Mouse (Mus musculus) hindbrain, embryonic 12.5 days (tissue): ENCODE results near the gene Wdfy2. TPM values are rescaled to one million over a fixed set of nuclear protein-coding genes. Genes with fewer than 3 reads are reported as not detected.

ENCODE experiments used
- ATAC-seq: fragments of 200-750 bp; cut with Nextera tagmentation; 2 replicates; pipeline ENCODE4 v1.8.0; 2017; ENCODE audit warnings: moderate TSS enrichment; ENCODE audit not compliant: low FRiP score
- H3K27ac ChIP-seq: fragments of 300-500 bp; sonication (generic); 2 replicates; pipeline ENCODE4 v1.5.1; 2016; ENCODE audit warnings: mild to moderate bottlenecking
- H3K27me3 ChIP-seq: fragments of 300-500 bp; sonication (generic); 2 replicates; pipeline ENCODE4 v1.6.1; 2016; ENCODE audit warnings: mild to moderate bottlenecking
- H3K36me3 ChIP-seq: fragments of 300-500 bp; sonication (generic); 2 replicates; pipeline ENCODE4 v1.6.1; 2016; ENCODE audit warnings: mild to moderate bottlenecking
- H3K4me1 ChIP-seq: fragments of 300-500 bp; sonication (generic); 2 replicates; pipeline ENCODE4 v1.6.1; 2016
- H3K4me2 ChIP-seq: fragments of 300-500 bp; sonication (generic); replicated peaks from 2 replicates; pipeline ENCODE4 v1.6.1; 2016; ENCODE audit warnings: mild to moderate bottlenecking
- H3K4me3 ChIP-seq: fragments of 300-500 bp; sonication (generic); 2 replicates; pipeline ENCODE4 v1.5.1; 2016; ENCODE audit warnings: mild to moderate bottlenecking
- H3K9ac ChIP-seq: fragments of 300-500 bp; sonication (generic); 2 replicates; pipeline ENCODE4 v1.6.1; 2016; ENCODE audit warnings: mild to moderate bottlenecking, moderate library complexity
- H3K9me3 ChIP-seq: fragments of 300-500 bp; sonication (generic); replicated peaks from 2 replicates; pipeline ENCODE4 v1.6.1; 2016; ENCODE audit warnings: mild to moderate bottlenecking
- WGBS: fragments of 180-500 bp; shearing (Covaris S2); methylation state at CpG from one replicate; pipeline ENCODE4 v1.1.7; 2016; 5-methylcytosine and 5-hydroxymethylcytosine counted together
- polyA plus RNA-seq: library from polyadenylated mRNA; unstranded; fragments of >200 nt; fragmentation: Nextera tagmentation; extraction: Ambion mirVana; gene quantifications from 2 replicates; pipeline ENCODE4 v1.2.1, GENCODE M21; 2016

Wdfy2 gene
- polyA plus RNA-seq, 1 experiment from 2014 or later, result 15.0 TPM

- WGBS, result 32% methylated on average over 6 of the region's 6 CpGs
- H3K4me3 ChIP-seq, result no peak overlapping the region
- H3K4me2 ChIP-seq, result no peak overlapping the region
- no peak overlapping the region for H3K9ac ChIP-seq
- peaks cover 15% of the 10 kb centered on the region for H3K4me1 ChIP-seq
- peaks cover 8% of the 10 kb centered on the region for H3K9me3 ChIP-seq
- peak; percentile 75 for ATAC-seq
- H3K27me3 ChIP-seq, result no peaks in the 10 kb centered on the region
- no peak overlapping the region; the same call in 1 of the 2 replicates for H3K27ac ChIP-seq
- no peaks in the 10 kb centered on the region for H3K36me3 ChIP-seq
Measured at GRCm38 (mm10) chr14:62850980-62851379, 13.5 kb downstream of the Wdfy2 start.

GRCm38 (mm10) chr14:62852840-62853239 is 15.4 kb downstream of the Wdfy2 start:
- Histone ChIP-seq H3K4me3 (no peak overlapping the region), H3K27me3 (no peaks in the 10 kb centered on the region), H3K9ac (no peak overlapping the region), H3K36me3 (no peaks in the 10 kb centered on the region), H3K4me2 (no peak overlapping the region), H3K4me1 (peaks cover 15% of the 10 kb centered on the region), H3K9me3 (peaks cover 4% of the 10 kb centered on the region), H3K27ac (no peak overlapping the region)
- ATAC-seq, result no peak
- WGBS, result 80% methylated on average over 3 of the region's 3 CpGs

- no peaks in the 10 kb centered on the region for H3K27me3 ChIP-seq
- H3K4me1 ChIP-seq, result peaks cover 15% of the 10 kb centered on the region
- 0 out of 2 replicates have a peak, but pooled peaks cover 4% of the 10 kb centered on the region for H3K9me3 ChIP-seq
- 68% methylated on average over 18 of the region's 18 CpGs for WGBS
- no peak overlapping the region for H3K27ac ChIP-seq
- H3K36me3 ChIP-seq, result no peaks in the 10 kb centered on the region
- no peak overlapping the region for H3K4me2 ChIP-seq
- no peak overlapping the region for H3K9ac ChIP-seq
- no peak for ATAC-seq
- no peak overlapping the region for H3K4me3 ChIP-seq
Measured at GRCm38 (mm10) chr14:62855077-62855835, 17.8 kb downstream of the Wdfy2 start.

GRCm38 (mm10) chr14:62855863-62856262 is 18.4 kb downstream of the Wdfy2 start:
- WGBS, result 77% methylated on average over 3 of the region's 3 CpGs
- H3K9me3 ChIP-seq, result 0 out of 2 replicates have a peak, but pooled peaks cover 4% of the 10 kb centered on the region
- no peak for ATAC-seq

GRCm38 (mm10) chr14:62856490-62856889 is 19.0 kb downstream of the Wdfy2 start:
- Histone ChIP-seq H3K27me3 (no peaks in the 10 kb centered on the region), H3K27ac (no peak overlapping the region), H3K36me3 (no peaks in the 10 kb centered on the region; the same call in 1 of the 2 replicates), H3K4me2 (no peak overlapping the region), H3K9me3 (0 out of 2 replicates have a peak, but pooled peaks cover 4% of the 10 kb centered on the region), H3K4me3 (no peak overlapping the region), H3K4me1 (peaks cover 11% of the 10 kb centered on the region), H3K9ac (no peak overlapping the region)
- no peak for ATAC-seq
- 88% methylated on average over 5 of the region's 5 CpGs for WGBS

More at GRCm38 (mm10) chr14:62855863-62856262, 18.4 kb downstream of the Wdfy2 start:
- Histone ChIP-seq H3K27ac (no peak overlapping the region), H3K36me3 (no peaks in the 10 kb centered on the region), H3K4me1 (peaks cover 13% of the 10 kb centered on the region), H3K9ac (no peak overlapping the region), H3K27me3 (no peaks in the 10 kb centered on the region), H3K4me2 (no peak overlapping the region), H3K4me3 (no peak overlapping the region)

GRCm38 (mm10) chr14:62857879-62858278 is 20.4 kb downstream of the Wdfy2 start:
- Histone ChIP-seq H3K9ac (no peak overlapping the region), H3K4me2 (no peak overlapping the region), H3K4me1 (peaks cover 7% of the 10 kb centered on the region), H3K27ac (no peak overlapping the region), H3K27me3 (no peaks in the 10 kb centered on the region), H3K9me3 (0 out of 2 replicates have a peak, but pooled peaks cover 4% of the 10 kb centered on the region), H3K36me3 (no peaks in the 10 kb centered on the region; the same call in 1 of the 2 replicates), H3K4me3 (no peak overlapping the region)
- no peak for ATAC-seq
- whole genome bisulfite sequencing, result 85% methylated on average over 4 of the region's 4 CpGs

GRCm38 (mm10) chr14:62858311-62858710 is 20.8 kb downstream of the Wdfy2 start:
- no peak overlapping the region for H3K4me2 ChIP-seq
- H3K4me1 ChIP-seq, result peaks cover 7% of the 10 kb centered on the region
- no peak overlapping the region for H3K9ac ChIP-seq
- no peak overlapping the region for H3K4me3 ChIP-seq
- 89% methylated on average over 3 of the region's 3 CpGs for WGBS
- H3K27me3 ChIP-seq, result no peaks in the 10 kb centered on the region
- H3K9me3 ChIP-seq, result 0 out of 2 replicates have a peak, but pooled peaks cover 4% of the 10 kb centered on the region
- no peaks in the 10 kb centered on the region; the same call in 1 of the 2 replicates for H3K36me3 ChIP-seq
- H3K27ac ChIP-seq, result no peak overlapping the region
- ATAC-seq, result no peak

GRCm38 (mm10) chr14:62862564-62862963 is 25.1 kb downstream of the Wdfy2 start:
- Histone ChIP-seq H3K4me2 (no peak overlapping the region), H3K27me3 (no peaks in the 10 kb centered on the region), H3K9me3 (no peaks in the 10 kb centered on the region), H3K9ac (no peak overlapping the region), H3K27ac (no peak overlapping the region), H3K4me3 (no peak overlapping the region), H3K36me3 (no peaks in the 10 kb centered on the region; the same call in 1 of the 2 replicates), H3K4me1 (peaks cover 9% of the 10 kb centered on the region)
- 87% methylated on average over 5 of the region's 5 CpGs for WGBS
- ATAC-seq, result no peak

GRCm38 (mm10) chr14:62864254-62864653 is 26.8 kb downstream of the Wdfy2 start:
- no peak overlapping the region for H3K27ac ChIP-seq
- H3K4me3 ChIP-seq, result no peak overlapping the region
- WGBS, result 63% methylated on average over 1 of the region's 1 CpGs
- ATAC-seq, result no peak
- no peaks in the 10 kb centered on the region for H3K9me3 ChIP-seq
- no peaks in the 10 kb centered on the region; the same call in 1 of the 2 replicates for H3K36me3 ChIP-seq
- H3K4me1 ChIP-seq, result peaks cover 15% of the 10 kb centered on the region
- H3K27me3 ChIP-seq, result no peaks in the 10 kb centered on the region
- no peak overlapping the region for H3K9ac ChIP-seq
- H3K4me2 ChIP-seq, result no peak overlapping the region

- Histone ChIP-seq H3K27ac (0 out of 2 replicates have a peak overlapping the region, but pooled peaks have one; percentile 44), H3K36me3 (no peaks in the 10 kb centered on the region; the same call in 1 of the 2 replicates), H3K4me1 (peaks cover 15% of the 10 kb centered on the region), H3K27me3 (no peaks in the 10 kb centered on the region), H3K9me3 (no peaks in the 10 kb centered on the region), H3K4me3 (no peak overlapping the region), H3K4me2 (no peak overlapping the region), H3K9ac (no peak overlapping the region)
- whole genome bisulfite sequencing, result 51% methylated on average over 2 of the region's 2 CpGs
- no peak for ATAC-seq
Measured at GRCm38 (mm10) chr14:62865405-62865804, 27.9 kb downstream of the Wdfy2 start.

GRCm38 (mm10) chr14:62867069-62867468 is 29.6 kb downstream of the Wdfy2 start:
- 80% methylated on average over 5 of the region's 5 CpGs for WGBS
- no peak overlapping the region for H3K4me2 ChIP-seq
- no peak for ATAC-seq

GRCm38 (mm10) chr14:62867576-62867975 is 30.1 kb downstream of the Wdfy2 start:
- Histone ChIP-seq H3K9me3 (no peaks in the 10 kb centered on the region), H3K36me3 (peaks cover 4% of the 10 kb centered on the region; the same call in 1 of the 2 replicates)

More at GRCm38 (mm10) chr14:62867069-62867468, 29.6 kb downstream of the Wdfy2 start:
- Histone ChIP-seq H3K9ac (no peak overlapping the region), H3K27ac (no peak overlapping the region), H3K36me3 (peaks cover 4% of the 10 kb centered on the region; the same call in 1 of the 2 replicates), H3K4me1 (peaks cover 15% of the 10 kb centered on the region), H3K4me3 (no peak overlapping the region), H3K27me3 (no peaks in the 10 kb centered on the region), H3K9me3 (no peaks in the 10 kb centered on the region)

More at GRCm38 (mm10) chr14:62867576-62867975, 30.1 kb downstream of the Wdfy2 start:
- no peaks in the 10 kb centered on the region for H3K27me3 ChIP-seq
- H3K9ac ChIP-seq, result no peak overlapping the region
- H3K27ac ChIP-seq, result no peak overlapping the region
- no peak overlapping the region for H3K4me2 ChIP-seq
- peaks cover 15% of the 10 kb centered on the region for H3K4me1 ChIP-seq
- H3K4me3 ChIP-seq, result no peak overlapping the region
- 83% methylated on average over 1 of the region's 1 CpGs for WGBS
- no peak for ATAC-seq
